Mouse (Mus musculus): ENCODE data around the gene Neurl3. TPM values are rescaled to one million over a fixed set of nuclear protein-coding genes. Genes with fewer than 3 reads are reported as not detected.
A peak's percentile ranks its signal among the peaks of the same experiment; 100 is the strongest.

Gene Neurl3
- polyA plus RNA-seq, 2 experiments, result 1.8 to 3.0 TPM

DNA sequence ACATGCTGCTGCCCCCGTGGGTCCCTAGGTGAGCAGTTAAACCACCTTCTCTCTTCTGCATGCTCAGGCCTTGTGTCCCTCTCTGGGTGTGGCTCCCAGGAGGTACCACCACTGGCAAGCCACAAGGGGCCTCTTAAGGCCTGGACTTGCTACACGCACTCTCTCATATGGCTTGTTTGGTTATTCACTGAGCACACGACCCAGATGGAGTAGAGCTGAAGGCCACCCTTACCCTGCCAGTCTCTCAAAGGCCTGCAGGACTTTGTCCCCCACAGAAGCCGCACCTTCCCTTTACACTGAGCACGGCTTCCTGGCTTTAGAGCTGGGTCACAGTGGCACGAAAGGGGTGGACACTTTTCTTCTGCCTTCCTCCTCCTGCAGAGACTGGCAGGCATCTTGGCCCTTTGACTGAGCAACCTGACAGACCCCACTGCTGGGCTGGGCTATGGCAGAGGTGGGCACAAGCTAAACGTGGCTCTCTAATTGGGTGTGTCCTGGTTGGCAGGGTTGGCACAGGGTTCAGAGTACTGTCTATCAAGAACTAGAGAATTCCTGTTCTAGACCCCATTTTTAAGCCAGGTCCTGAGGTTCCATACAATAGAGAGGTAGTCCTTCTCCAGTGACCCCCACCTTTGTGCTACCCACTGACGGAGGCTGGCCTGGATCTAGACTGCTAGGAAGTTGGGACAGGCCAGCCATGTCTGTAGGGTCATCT, 2.8 kb downstream of the Neurl3 start:
- H3K4me1 ChIP-seq (ENCODE audit: control insufficient read depth, insufficient read depth, low read length), result peaks cover 6% of the 10 kb centered on the region
- TF ChIP-seq POLR2A (IDR thresholded peaks at IDR 0.05; ENCODE audit: borderline replicate concordance, extremely low read depth, insufficient read depth, insufficient read length), result no peak
- 73% methylated on average over 8 of the region's 8 CpGs for WGBS

DNA sequence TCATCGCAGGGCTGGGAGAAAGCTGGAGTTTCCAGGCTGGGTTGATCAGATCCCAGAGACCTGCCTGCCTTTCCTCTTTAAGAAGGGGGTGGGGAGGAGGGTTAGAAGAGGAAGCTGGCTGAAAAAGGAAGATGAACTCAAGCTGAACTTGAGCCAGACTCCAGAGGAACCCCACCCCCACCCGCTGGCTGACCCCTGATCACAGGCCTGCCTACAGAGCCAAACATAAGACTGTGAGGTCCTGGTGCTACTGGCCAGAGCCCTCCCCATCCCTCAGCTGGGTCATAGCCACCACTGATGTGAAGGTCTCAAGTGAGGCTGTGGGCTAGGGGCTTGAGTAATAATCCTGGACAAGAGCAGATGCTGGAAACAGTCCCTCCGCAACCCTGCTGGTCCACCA, 3.8 kb downstream of the Neurl3 start:
- peaks cover 9% of the 10 kb centered on the region; the same call in 1 of the 2 replicates for H3K27me3 ChIP-seq (ENCODE audit: control insufficient read depth, insufficient read depth, low read length)
- no peak overlapping the region for H3K27ac ChIP-seq (replicated peaks; ENCODE audit: low read depth, low read length)
- H3K9ac ChIP-seq (ENCODE audit: low read depth, low read length, severe bottlenecking), result no peak overlapping the region

More for the DNA sequence above, 2.8 kb downstream of the Neurl3 start:
- Histone ChIP-seq H3K4me2 (replicated peaks; ENCODE audit: low read depth, low read length, severe bottlenecking) (no peak overlapping the region), H3K27ac (replicated peaks; ENCODE audit: low read depth, low read length) (no peak overlapping the region), H3K9me3 (ENCODE audit: control insufficient read depth, low read length) (no peaks in the 10 kb centered on the region), H3K36me3 (ENCODE audit: control insufficient read depth, insufficient read depth, low read length) (no peaks in the 10 kb centered on the region), H3K9ac (ENCODE audit: low read depth, low read length, severe bottlenecking) (no peak overlapping the region), H3K4me3 (replicated peaks; ENCODE audit: low read length) (no peak overlapping the region), H3K27me3 (ENCODE audit: control insufficient read depth, insufficient read depth, low read length) (peaks cover 9% of the 10 kb centered on the region; the same call in 1 of the 2 replicates)
- ATAC-seq (ENCODE audit: low FRiP score, low read depth) (no peak), DNase-seq (ENCODE audit: low spot score) (no peak)

DNA sequence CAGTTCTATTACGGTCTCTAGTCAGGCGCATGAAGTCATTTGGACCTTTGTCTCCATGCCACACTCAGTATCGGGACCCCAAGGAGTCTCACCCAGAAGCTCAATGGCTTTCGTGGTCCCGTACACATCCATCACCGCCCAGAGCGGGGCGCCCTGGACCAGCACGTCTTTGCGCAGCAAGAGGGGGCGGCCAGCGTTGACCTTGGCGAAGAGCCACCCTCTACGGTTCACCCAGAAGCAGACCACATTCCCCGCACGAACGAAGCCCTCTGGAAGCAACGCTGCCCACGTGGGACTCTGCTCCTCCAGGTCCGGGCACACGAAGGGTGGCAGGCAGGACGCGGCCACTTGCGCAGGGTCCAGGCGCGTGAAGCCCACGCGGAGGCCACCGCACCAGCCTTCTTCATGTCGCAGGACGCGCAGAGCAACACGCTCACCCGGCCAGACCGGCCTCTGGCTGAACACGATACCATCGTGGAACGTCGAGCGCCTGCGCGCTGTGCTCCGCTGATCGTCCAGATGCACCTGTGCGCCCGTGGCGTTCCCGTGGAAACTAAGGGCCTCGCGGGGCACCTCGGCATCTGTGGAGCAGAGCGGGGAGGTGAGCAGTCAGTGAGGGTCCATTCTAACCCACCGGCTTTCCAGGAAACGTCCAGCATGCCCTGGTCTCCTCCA, 5.2 kb downstream of the Neurl3 start:
- Histone ChIP-seq H3K27ac (replicated peaks; ENCODE audit: low read depth, low read length) (no peak overlapping the region), H3K9me3 (ENCODE audit: control insufficient read depth, low read length) (no peaks in the 10 kb centered on the region), H3K4me3 (replicated peaks; ENCODE audit: low read length) (peak overlapping the region; percentile 13; the same call in 1 of the 2 replicates), H3K4me1 (ENCODE audit: control insufficient read depth, insufficient read depth, low read length) (peaks cover 6% of the 10 kb centered on the region), H3K27me3 (ENCODE audit: control insufficient read depth, insufficient read depth, low read length) (peaks cover 9% of the 10 kb centered on the region; the same call in 1 of the 2 replicates), H3K36me3 (ENCODE audit: control insufficient read depth, insufficient read depth, low read length) (no peaks in the 10 kb centered on the region), H3K4me2 (replicated peaks; ENCODE audit: low read depth, low read length, severe bottlenecking) (peak overlapping the region; percentile 39), H3K9ac (ENCODE audit: low read depth, low read length, severe bottlenecking) (no peak overlapping the region)
- whole genome bisulfite sequencing, result 42% methylated on average over 51 of the region's 54 CpGs
- DNase-seq (ENCODE audit: low spot score) (no peak), ATAC-seq (ENCODE audit: low FRiP score, low read depth) (no peak)
- TF ChIP-seq POLR2A (IDR thresholded peaks at IDR 0.05; ENCODE audit: borderline replicate concordance, extremely low read depth, insufficient read depth, insufficient read length), result no peak

More for the DNA sequence above, 3.8 kb downstream of the Neurl3 start:
- TF ChIP-seq POLR2A (IDR thresholded peaks at IDR 0.05; ENCODE audit: borderline replicate concordance, extremely low read depth, insufficient read depth, insufficient read length), result no peak
- Histone ChIP-seq H3K4me3 (replicated peaks; ENCODE audit: low read length) (no peak overlapping the region), H3K4me1 (ENCODE audit: control insufficient read depth, insufficient read depth, low read length) (peaks cover 6% of the 10 kb centered on the region), H3K4me2 (replicated peaks; ENCODE audit: low read depth, low read length, severe bottlenecking) (no peak overlapping the region), H3K36me3 (ENCODE audit: control insufficient read depth, insufficient read depth, low read length) (no peaks in the 10 kb centered on the region), H3K9me3 (ENCODE audit: control insufficient read depth, low read length) (no peaks in the 10 kb centered on the region)
- DNase-seq (ENCODE audit: low spot score) (peak; percentile 23), ATAC-seq (ENCODE audit: low FRiP score, low read depth) (no peak; the same call in 1 of the 2 replicates)
- WGBS, result 55% methylated on average over 3 of the region's 3 CpGs

DNA sequence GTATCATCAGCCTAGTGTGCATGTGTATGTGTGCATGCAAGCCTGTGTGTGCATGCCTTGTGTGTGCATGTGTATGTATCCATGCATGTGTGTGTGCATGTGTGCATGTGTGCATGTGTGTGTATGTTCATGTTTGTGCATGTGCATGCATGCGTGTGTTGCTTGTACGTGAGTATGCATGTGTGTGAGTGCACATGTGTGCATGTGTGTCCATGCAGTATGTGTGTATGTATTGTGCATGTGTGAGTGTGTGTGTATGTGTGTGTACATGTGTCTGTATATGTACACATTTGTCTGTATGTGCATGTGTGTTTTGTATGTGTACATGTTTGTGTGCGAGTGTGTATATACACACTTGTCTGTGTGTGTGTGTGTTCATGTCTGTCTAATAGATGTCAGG, 6.9 kb downstream of the Neurl3 start:
- no peak overlapping the region for H3K27ac ChIP-seq (replicated peaks; ENCODE audit: low read depth, low read length)
- H3K4me3 ChIP-seq (replicated peaks; ENCODE audit: low read length), result no peak overlapping the region
- DNase-seq (ENCODE audit: low spot score) (no peak), ATAC-seq (ENCODE audit: low FRiP score, low read depth) (no peak)
- peaks cover 9% of the 10 kb centered on the region; the same call in 1 of the 2 replicates for H3K27me3 ChIP-seq (ENCODE audit: control insufficient read depth, insufficient read depth, low read length)
- H3K4me2 ChIP-seq (replicated peaks; ENCODE audit: low read depth, low read length, severe bottlenecking), result no peak overlapping the region
- no peak for TF ChIP-seq POLR2A (IDR thresholded peaks at IDR 0.05; ENCODE audit: borderline replicate concordance, extremely low read depth, insufficient read depth, insufficient read length)
- no peak overlapping the region for H3K9ac ChIP-seq (ENCODE audit: low read depth, low read length, severe bottlenecking)
- no peaks in the 10 kb centered on the region for H3K36me3 ChIP-seq (ENCODE audit: control insufficient read depth, insufficient read depth, low read length)
- 99% methylated on average over 3 of the region's 3 CpGs for whole genome bisulfite sequencing
- H3K9me3 ChIP-seq (ENCODE audit: control insufficient read depth, low read length), result no peaks in the 10 kb centered on the region
- H3K4me1 ChIP-seq (ENCODE audit: control insufficient read depth, insufficient read depth, low read length), result no peaks in the 10 kb centered on the region

DNA sequence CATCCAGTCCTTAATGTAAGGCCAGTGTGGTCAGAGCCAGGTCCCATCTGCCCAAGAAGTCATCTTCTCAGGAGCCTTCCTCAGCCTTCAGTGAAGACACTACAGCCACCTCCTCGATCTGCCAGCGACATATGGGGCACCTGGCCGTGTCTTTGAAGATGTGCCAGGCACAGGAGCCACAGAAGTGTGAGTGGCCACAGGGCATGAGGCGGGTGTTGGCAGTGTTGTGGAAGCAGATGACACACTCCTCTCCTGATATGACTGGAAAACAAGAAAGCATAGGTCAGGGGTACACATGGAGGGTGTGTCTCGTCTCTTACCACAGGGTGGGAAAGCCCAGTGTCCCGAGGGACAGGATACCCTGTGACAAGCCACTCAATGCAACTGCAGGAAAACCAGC, 8.2 kb downstream of the Neurl3 start:
- 76% methylated on average over 6 of the region's 6 CpGs for WGBS

More for the DNA sequence above, 8.2 kb downstream of the Neurl3 start:
- no peak for TF ChIP-seq POLR2A (IDR thresholded peaks at IDR 0.05; ENCODE audit: borderline replicate concordance, extremely low read depth, insufficient read depth, insufficient read length)
- no peaks in the 10 kb centered on the region for H3K9me3 ChIP-seq (ENCODE audit: control insufficient read depth, low read length)
- H3K4me2 ChIP-seq (replicated peaks; ENCODE audit: low read depth, low read length, severe bottlenecking), result no peak overlapping the region
- ATAC-seq (ENCODE audit: low FRiP score, low read depth) (no peak), DNase-seq (ENCODE audit: low spot score) (no peak)
- no peak overlapping the region for H3K4me3 ChIP-seq (replicated peaks; ENCODE audit: low read length)
- H3K36me3 ChIP-seq (ENCODE audit: control insufficient read depth, insufficient read depth, low read length), result no peaks in the 10 kb centered on the region
- H3K27me3 ChIP-seq (ENCODE audit: control insufficient read depth, insufficient read depth, low read length), result peaks cover 9% of the 10 kb centered on the region; the same call in 1 of the 2 replicates
- H3K9ac ChIP-seq (ENCODE audit: low read depth, low read length, severe bottlenecking), result no peak overlapping the region
- no peaks in the 10 kb centered on the region for H3K4me1 ChIP-seq (ENCODE audit: control insufficient read depth, insufficient read depth, low read length)
- H3K27ac ChIP-seq (replicated peaks; ENCODE audit: low read depth, low read length), result no peak overlapping the region

Measured in limb, embryonic 14.5 days (tissue).